Mouse (Mus musculus) spleen, adult 2 months (tissue): ENCODE measurements around the gene Vapb.

Source experiments
- CTCF ChIP-seq: fragments of 200-500 bp; IDR thresholded peaks from 2 replicates; pipeline ENCODE4 v1.5.1; 2011; ENCODE audit warnings: mild to moderate bottlenecking, inconsistent platforms; ENCODE audit not compliant: insufficient read depth, insufficient read length, insufficient replicate concordance; ENCODE audit errors: extremely low read depth
- POLR2A ChIP-seq: fragments of 200-500 bp; IDR thresholded peaks from 2 replicates; pipeline ENCODE4 v1.6.1; 2011; ENCODE audit warnings: low read depth, low read length, inconsistent platforms

DNA sequence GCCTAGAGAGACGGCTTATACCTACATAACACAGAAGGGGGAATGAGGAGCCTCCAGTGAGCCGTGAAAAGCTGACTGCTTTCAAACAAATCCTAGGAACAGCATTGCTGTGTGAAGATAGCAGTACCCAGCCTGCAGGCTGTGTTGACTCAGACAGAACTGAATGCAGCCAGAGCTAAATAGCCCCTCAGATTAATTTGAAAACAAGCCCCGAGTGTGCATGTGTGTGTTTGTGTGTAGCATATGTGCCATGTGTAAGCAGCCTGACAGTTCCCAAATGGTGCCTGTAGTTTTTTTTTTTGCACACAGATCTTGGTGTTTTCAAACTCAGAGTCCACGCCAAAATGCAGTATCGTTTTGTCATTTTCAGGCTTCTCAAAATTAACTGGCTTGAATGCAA, 43.6 kb downstream of the Vapb start:
- TF ChIP-seq CTCF (no peak), POLR2A (no peak)
